Mouse (Mus musculus) bone marrow macrophage, adult 2 months (primary cell): Measurements from ENCODE around the gene Katnal1. TPM values are rescaled to one million over a fixed set of nuclear protein-coding genes. Genes with fewer than 3 reads are reported as not detected.

Source experiments
- H3K27ac ChIP-seq: 2 replicates; pipeline ENCODE4 v1.5.1; 2012; ENCODE audit warnings: low read depth, low read length; ENCODE audit not compliant: insufficient read depth
- H3K4me1 ChIP-seq: 2 replicates; pipeline ENCODE4 v1.6.1; 2012; ENCODE audit warnings: low read length; ENCODE audit not compliant: control insufficient read depth, insufficient read depth
- H3K4me3 ChIP-seq: 2 replicates; pipeline ENCODE4 v1.5.1; 2012; ENCODE audit warnings: mild to moderate bottlenecking, low read length, moderate library complexity; ENCODE audit not compliant: insufficient read depth
- CTCF ChIP-seq: IDR thresholded peaks from 2 replicates; pipeline ENCODE4 v1.5.1; 2012; ENCODE audit warnings: low read depth, mild to moderate bottlenecking, low read length, moderate library complexity
- POLR2A ChIP-seq: IDR thresholded peaks from 2 replicates; pipeline ENCODE4 v1.6.1; 2012; ENCODE audit warnings: mild to moderate bottlenecking, low read depth, low read length, borderline replicate concordance
- polyA plus RNA-seq: library from polyadenylated mRNA; stranded (reverse); fragments of >200 nt; gene quantifications from 2 replicates; pipeline ENCODE4 v1.2.4, GENCODE M21; 2012; ENCODE audit not compliant: missing spikeins, insufficient read depth, insufficient read length

Gene Katnal1
- polyA plus RNA-seq, 1 experiment, result 7.1 TPM

DNA sequence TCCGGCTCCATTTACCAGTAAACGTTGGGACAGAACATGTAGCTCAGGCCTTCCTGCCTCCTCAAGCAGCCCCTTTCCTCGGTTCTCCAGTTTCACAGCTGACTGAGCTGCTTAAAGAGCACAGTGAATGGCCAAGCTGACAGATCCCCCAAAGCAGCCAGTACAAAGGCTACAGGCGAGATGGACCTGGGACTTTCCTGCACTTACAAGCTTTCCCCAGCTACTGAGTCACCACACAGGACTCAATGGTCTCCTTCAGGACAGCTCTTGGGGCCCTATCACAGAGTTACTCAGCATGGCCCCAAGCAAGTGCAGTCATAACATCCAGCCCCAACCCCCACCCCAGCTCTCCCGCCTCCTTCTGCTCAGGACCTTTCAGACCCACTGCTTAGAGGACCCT, 34.1 kb downstream of the Katnal1 start:
- Histone ChIP-seq H3K27ac (no peak overlapping the region), H3K4me1 (peaks cover 2% of the 10 kb centered on the region; the same call in 1 of the 2 replicates), H3K4me3 (no peak overlapping the region)
- TF ChIP-seq CTCF (no peak), POLR2A (no peak)

DNA sequence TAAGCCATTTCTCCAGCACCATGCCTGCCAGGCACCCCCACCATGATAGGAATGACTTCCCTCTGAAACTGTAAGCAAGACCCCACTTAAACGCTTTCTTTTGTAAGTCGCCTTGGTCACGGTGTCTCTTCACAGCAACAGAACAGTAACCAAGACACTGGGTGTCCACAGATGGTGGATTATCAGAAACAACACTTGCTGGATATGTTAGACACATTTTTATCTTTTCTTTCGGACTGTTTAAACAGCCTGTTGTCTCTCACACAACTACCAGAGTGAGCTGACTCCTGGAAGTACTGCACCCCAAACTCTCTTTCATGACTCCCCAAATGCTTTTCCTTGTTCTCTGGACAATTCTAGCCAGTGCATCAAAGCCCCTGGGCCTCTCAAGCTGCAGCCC, 38.9 kb downstream of the Katnal1 start:
- Histone ChIP-seq H3K4me3 (no peak overlapping the region), H3K4me1 (no peaks in the 10 kb centered on the region), H3K27ac (no peak overlapping the region)
- TF ChIP-seq CTCF (no peak), POLR2A (no peak)

DNA sequence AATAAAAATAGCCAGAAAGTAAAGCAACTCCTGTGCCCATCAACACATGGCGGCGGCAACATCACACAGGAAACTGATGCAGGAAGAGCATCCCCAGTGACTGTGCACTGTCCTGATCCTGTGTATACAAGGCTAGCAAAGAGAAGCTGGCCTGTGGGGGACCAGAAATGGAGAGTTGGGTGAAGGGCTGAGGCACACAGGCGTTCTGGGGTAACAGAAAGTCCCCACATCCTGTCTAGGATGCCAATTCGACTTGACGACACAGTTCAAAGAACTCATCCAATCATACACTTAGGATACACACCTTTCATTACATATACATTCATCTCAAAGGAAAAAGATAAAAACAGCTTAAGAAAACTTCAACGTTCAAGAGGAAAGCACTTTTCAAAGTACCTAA, 41.1 kb downstream of the Katnal1 start:
- TF ChIP-seq POLR2A (no peak), CTCF (no peak)
- Histone ChIP-seq H3K4me3 (no peak overlapping the region), H3K27ac (no peak overlapping the region), H3K4me1 (no peaks in the 10 kb centered on the region)

DNA sequence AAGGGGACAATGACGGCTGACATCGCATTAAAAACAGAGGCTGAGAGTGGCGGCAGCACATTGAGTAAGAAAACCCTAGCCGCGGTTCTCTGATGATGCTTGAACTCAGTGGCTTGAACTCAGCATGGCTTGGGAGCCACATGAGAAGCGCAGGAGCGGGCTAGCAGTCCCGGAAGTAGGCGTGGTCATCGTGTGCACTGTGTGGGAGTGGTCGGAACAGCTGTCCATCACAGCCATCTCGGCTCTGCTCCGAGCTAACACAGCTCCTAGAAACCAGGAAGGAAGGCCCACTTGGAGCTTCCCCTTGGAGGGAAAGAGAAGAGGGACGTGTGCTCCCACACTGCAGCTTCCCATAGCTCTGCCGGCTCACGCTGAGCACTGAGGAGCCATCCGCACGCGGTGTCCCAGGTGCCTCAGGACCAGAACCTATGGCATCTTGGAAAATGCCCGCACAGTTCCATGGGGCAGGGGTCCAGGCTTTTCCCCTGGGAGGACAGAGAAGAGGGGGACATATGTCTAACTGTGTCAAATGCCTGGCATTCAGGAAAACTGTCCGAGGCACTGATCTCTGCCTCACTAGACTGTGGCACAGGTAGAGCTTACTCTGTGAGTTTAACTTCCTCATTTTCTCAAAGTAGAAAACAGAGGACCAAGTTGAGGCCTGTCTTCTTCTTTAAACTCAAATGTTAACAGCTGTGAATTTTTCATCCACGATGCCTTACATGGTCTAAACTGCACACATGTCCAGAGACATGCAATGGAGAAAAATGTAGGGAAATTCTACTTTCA, 43.1 kb downstream of the Katnal1 start:
- no peaks in the 10 kb centered on the region for H3K4me1 ChIP-seq
- no peak overlapping the region for H3K27ac ChIP-seq
- TF ChIP-seq POLR2A (no peak), CTCF (no peak)
- no peak overlapping the region for H3K4me3 ChIP-seq

DNA sequence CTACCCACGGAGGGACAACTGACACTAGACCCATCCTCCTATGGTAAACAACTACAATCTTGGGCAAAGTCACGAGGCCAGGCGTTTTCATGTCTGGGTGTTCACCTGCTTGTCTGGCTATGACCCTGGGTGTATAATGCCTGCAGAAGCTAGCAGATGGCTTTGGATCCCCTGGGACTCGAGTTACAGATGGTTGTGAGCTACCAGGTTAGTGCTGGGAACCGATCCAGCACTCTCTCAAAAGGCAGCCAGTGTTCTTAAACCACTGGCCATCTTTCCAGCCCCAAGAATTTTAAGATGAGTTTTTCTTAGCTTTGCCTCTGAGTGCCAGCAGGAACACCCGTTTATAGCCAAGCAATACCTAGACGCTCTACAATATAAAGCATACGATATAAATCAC, 45.4 kb downstream of the Katnal1 start:
- no peak overlapping the region for H3K27ac ChIP-seq
- H3K4me3 ChIP-seq, result no peak overlapping the region
- no peak for TF ChIP-seq POLR2A
- TF ChIP-seq CTCF, result no peak
- H3K4me1 ChIP-seq, result no peaks in the 10 kb centered on the region

DNA sequence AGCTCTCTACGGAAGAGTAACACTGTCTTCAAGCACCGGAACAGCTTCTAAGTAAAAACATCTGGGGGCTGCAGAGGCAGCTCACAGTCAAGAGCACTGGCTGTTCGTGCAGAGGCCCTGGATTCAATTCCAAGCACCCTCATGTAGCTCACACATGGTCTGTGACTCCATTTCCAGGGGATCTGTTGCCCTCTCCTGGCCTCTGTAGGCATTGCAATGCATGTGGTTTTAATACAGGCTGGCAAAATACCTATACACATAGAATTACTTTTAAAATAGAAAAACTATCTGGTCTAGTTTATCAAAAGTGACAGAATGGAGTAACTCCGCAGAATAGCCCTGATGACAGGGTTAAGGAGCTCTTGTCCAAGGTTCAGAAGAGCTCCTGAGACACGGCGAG, 49.9 kb downstream of the Katnal1 start:
- Histone ChIP-seq H3K4me3 (no peak overlapping the region), H3K27ac (no peak overlapping the region), H3K4me1 (no peaks in the 10 kb centered on the region)
- no peak for TF ChIP-seq POLR2A
- TF ChIP-seq CTCF, result peak; percentile 35

DNA sequence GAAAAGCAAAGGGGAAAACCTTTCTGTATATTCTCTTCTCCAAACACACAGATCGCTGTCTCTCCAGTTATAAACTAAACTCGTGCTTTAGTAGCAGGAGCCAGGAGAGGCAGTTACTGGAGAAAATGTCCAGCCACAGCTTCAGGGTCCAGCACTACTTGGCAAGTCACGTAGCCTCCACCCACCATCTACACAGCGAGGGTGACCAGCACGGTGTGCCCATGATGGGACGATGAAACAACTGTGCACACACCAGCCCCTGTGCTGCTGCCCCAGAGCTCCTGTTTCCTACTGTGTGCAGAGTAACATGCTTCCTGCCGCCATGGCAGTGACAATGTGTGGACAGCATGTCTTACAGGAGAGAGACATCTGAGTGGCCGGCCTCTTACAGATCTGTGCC, 56.0 kb downstream of the Katnal1 start:
- H3K4me1 ChIP-seq, result no peaks in the 10 kb centered on the region
- H3K27ac ChIP-seq, result no peak overlapping the region
- no peak for TF ChIP-seq POLR2A
- no peak for TF ChIP-seq CTCF
- H3K4me3 ChIP-seq, result no peak overlapping the region

DNA sequence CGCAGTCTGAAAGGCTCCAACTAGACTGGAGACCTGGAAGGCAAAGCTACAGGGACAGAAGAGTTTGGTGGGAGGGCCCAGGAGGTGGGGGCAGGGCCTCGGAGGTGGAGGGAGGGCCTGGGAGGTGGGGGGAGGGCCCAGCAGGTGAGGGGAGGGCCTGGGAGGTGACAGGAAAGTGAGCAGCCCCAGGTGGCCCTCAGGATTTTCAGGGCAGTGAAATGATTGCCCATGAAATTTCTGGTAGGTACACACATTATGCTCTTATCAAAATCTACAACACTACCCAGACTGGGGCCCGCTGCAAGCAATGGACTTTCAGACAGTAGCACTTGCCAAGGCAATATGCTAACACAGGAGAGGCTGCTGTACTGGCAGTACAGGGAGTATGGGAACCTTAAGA, 59.5 kb downstream of the Katnal1 start:
- Histone ChIP-seq H3K27ac (no peak overlapping the region), H3K4me3 (no peak overlapping the region), H3K4me1 (no peaks in the 10 kb centered on the region)
- no peak for TF ChIP-seq POLR2A

DNA sequence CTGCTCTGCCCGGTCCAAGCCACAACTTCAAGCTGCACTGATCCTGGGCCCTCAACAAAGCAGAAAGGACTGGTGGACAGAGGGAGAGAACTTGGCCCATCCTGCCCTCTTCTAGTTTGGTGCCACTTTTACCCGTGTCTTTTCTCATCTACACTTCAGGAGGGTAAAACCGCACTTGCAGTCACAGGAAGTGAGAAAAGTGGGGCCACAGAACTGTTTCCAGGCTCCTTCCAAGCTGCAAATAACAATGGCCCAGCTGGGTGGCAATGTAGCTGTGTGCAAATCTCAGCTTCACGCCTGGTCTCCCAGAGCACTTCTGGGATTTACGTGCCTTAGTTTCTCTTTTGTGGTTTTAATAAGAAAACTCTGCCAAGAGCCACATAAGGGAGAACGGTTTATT, 61.4 kb downstream of the Katnal1 start:
- Histone ChIP-seq H3K4me3 (no peak overlapping the region), H3K27ac (no peak overlapping the region), H3K4me1 (no peaks in the 10 kb centered on the region)
- TF ChIP-seq POLR2A (no peak), CTCF (no peak)

DNA sequence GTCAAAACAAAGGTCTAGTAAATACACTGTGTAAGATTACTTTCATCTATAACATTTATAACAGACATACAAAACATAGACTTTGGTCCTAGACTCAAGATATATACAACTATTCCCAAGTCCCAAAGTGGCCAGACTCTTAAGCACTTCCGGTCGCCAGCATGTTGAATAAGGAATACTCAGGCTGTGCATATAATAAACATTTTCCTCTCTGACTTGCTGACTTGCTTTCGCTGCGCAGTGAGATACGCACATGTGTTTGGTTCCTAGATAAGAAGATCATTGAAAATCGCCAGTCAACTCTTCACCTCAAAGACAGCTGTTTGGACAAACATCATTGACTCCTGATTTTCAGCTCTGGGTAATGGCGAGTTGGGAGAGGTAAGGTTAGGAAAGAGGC, 61.9 kb downstream of the Katnal1 start:
- Histone ChIP-seq H3K27ac (no peak overlapping the region), H3K4me3 (no peak overlapping the region), H3K4me1 (no peaks in the 10 kb centered on the region)
- no peak for TF ChIP-seq POLR2A
- no peak for TF ChIP-seq CTCF
